Mouse (Mus musculus) liver, postnatal 0 days (tissue): ENCODE measurements around the gene Chka. TPM values are rescaled to one million over a fixed set of nuclear protein-coding genes. Genes with fewer than 3 reads are reported as not detected.

Experiments used
- ATAC-seq: fragments of 200-750 bp; cut with Nextera tagmentation; 2 replicates; pipeline ENCODE4 v1.8.0; 2017; ENCODE audit warnings: mild to moderate bottlenecking, moderate library complexity
- DNase-seq: peaks from one replicate; pipeline ENCODE4 v3.0.0-alpha.2; 2016
- H3K27ac ChIP-seq: fragments of 300-500 bp; sonication (generic); 2 replicates; pipeline ENCODE4 v1.5.1; 2014; ENCODE audit warnings: antibody characterized with exemption, moderate library complexity, mild to moderate bottlenecking, low read depth
- H3K27me3 ChIP-seq: fragments of 300-500 bp; sonication (generic); 2 replicates; pipeline ENCODE4 v1.6.1; 2014; ENCODE audit warnings: low read length, control low read depth, mixed read lengths; ENCODE audit not compliant: insufficient read depth
- H3K36me3 ChIP-seq: fragments of 300-500 bp; sonication (generic); replicated peaks from 2 replicates; pipeline ENCODE4 v1.6.1; 2014; ENCODE audit warnings: mild to moderate bottlenecking, control low read depth, low read length, moderate library complexity, mixed read lengths; ENCODE audit not compliant: insufficient read depth
- H3K4me1 ChIP-seq: fragments of 300-500 bp; sonication (generic); 2 replicates; pipeline ENCODE4 v1.6.1; 2014; ENCODE audit warnings: antibody characterized with exemption, mild to moderate bottlenecking, control low read depth; ENCODE audit not compliant: insufficient read depth
- H3K4me2 ChIP-seq: fragments of 300-500 bp; sonication (generic); 2 replicates; pipeline ENCODE4 v1.6.1; 2014; ENCODE audit warnings: low read depth, mild to moderate bottlenecking, low read length, moderate library complexity, mixed read lengths
- H3K4me3 ChIP-seq: fragments of 300-500 bp; sonication (generic); 2 replicates; pipeline ENCODE4 v1.5.1; 2014; ENCODE audit warnings: low read depth, low read length
- H3K9ac ChIP-seq: fragments of 300-500 bp; sonication (generic); replicated peaks from 2 replicates; pipeline ENCODE4 v1.6.1; 2014; ENCODE audit warnings: mild to moderate bottlenecking, moderate library complexity
- H3K9me3 ChIP-seq: fragments of 300-500 bp; sonication (generic); 2 replicates; pipeline ENCODE4 v1.6.1; 2016; ENCODE audit warnings: mild to moderate bottlenecking, control low read depth, low read length, mixed read lengths
- CTCF ChIP-seq: sonication (generic); IDR thresholded peaks from 2 replicates; pipeline ENCODE4 v1.5.1; 2016; ENCODE audit warnings: antibody characterized with exemption, low read depth
- EP300 ChIP-seq: IDR thresholded peaks from 2 replicates; pipeline ENCODE4 v1.6.1; 2016; ENCODE audit warnings: antibody characterized with exemption, low read depth, mild to moderate bottlenecking
- WGBS: fragments of 180-500 bp; shearing (Covaris S2); extraction: QIAGEN DNeasy Blood & Tissue Kit; methylation state at CpG from one replicate; pipeline ENCODE4 v1.1.7; 2014; ENCODE audit not compliant: insufficient replicate concordance; 5-methylcytosine and 5-hydroxymethylcytosine counted together
- polyA plus RNA-seq: library from polyadenylated mRNA; unstranded; fragments of >200 nt; fragmentation: Nextera tagmentation; extraction: Ambion mirVana; gene quantifications from 2 replicates; pipeline ENCODE4 v1.2.1, GENCODE M21; 2015

Chka gene
- polyA plus RNA-seq, 1 experiment from 2014 or later = 24.8 TPM

DNA sequence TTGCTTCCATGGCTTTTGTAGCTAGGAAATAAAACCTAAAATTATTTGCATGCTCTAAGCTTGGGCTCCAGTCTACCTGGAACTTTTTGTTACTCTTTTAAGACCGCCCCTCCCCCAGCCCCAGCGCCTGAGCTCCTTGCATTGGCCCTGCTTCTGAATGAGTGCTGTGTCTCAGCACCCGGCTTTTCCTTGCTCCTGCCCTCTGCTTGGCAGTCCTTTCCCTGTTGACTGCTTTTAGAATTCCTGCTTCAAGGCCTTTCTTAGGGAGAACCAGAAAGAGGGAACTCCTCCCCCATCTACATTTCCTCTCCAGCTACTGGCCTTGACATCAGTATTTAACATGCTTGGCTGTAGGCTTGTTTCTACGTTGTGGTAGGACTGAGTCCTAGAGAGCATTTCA is 4.0 kb downstream of the Chka start:
- Histone ChIP-seq H3K9me3 (no peaks in the 10 kb centered on the region), H3K27ac (no peak overlapping the region), H3K9ac (no peak overlapping the region), H3K4me3 (peak overlapping the region; percentile 22; the same call in 1 of the 2 replicates), H3K36me3 (peaks cover 2% of the 10 kb centered on the region; the same call in 1 of the 2 replicates), H3K4me2 (peak overlapping the region; percentile 60), H3K27me3 (no peaks in the 10 kb centered on the region), H3K4me1 (peaks cover 38% of the 10 kb centered on the region)
- TF ChIP-seq CTCF (no peak), EP300 (no peak)
- DNase-seq = no peak
- ATAC-seq = no peak
- 37% methylated on average over 4 of the region's 4 CpGs for WGBS

GRCm38 (mm10) chr19:3857220-3857619 is 5.6 kb downstream of the Chka start:
- Histone ChIP-seq H3K9ac (no peak overlapping the region), H3K9me3 (no peaks in the 10 kb centered on the region), H3K4me3 (no peak overlapping the region), H3K27ac (no peak overlapping the region), H3K4me2 (no peak overlapping the region), H3K27me3 (no peaks in the 10 kb centered on the region), H3K4me1 (peaks cover 30% of the 10 kb centered on the region), H3K36me3 (peaks cover 6% of the 10 kb centered on the region; the same call in 1 of the 2 replicates)
- DNase-seq (no peak), ATAC-seq (no peak)
- TF ChIP-seq EP300 (no peak), CTCF (no peak)
- 65% methylated on average over 3 of the region's 3 CpGs for WGBS

DNA sequence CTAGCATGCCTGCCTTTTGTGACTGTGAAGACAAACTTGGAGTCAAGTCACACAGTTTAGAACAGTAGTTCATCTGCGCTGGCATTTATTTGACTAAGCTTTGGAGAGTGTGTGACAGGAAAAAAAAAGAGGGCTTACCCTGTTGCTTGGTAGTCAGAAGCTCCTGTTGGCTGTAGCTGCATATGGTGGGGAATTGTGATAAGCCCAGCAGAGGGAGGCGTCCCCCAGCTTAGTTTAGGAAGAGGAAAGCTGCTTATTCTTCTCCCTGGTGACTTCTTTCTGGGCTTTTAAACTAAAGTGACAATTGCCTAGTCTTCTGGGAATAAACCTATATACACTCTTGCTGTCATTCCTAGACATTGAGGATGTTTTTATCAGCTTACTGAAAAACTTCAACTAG is 11.1 kb downstream of the Chka start:
- H3K4me2 ChIP-seq = no peak overlapping the region
- no peak overlapping the region for H3K9ac ChIP-seq
- TF ChIP-seq EP300 (no peak), CTCF (no peak)
- DNase-seq = no peak
- 0 out of 2 replicates have a peak overlapping the region, but pooled peaks have one; percentile 6 for H3K27ac ChIP-seq
- WGBS = 50% methylated on average over 2 of the region's 2 CpGs
- H3K4me1 ChIP-seq = peaks cover 18% of the 10 kb centered on the region
- ATAC-seq = no peak; the same call in 1 of the 2 replicates
- H3K36me3 ChIP-seq = peaks cover 20% of the 10 kb centered on the region
- H3K4me3 ChIP-seq = no peak overlapping the region
- no peaks in the 10 kb centered on the region for H3K27me3 ChIP-seq
- no peaks in the 10 kb centered on the region for H3K9me3 ChIP-seq

DNA sequence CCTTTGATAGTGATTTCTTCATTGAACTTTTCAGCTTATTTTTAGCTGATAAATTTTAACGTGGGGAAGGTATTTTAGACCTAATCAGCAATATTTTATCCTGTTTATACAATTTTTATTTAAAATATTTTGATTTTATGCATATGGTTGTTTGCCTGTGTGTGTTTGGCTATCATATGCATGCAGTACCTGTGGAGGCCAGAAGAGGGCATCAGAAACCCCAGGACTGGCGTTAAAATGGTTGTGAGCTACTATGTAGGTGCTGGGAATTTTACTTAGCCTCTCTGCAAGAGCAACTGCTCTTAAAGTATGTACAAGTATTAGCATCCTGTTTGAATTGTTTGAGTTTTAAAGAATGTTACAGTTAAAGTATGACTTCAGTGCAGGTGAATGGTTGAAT is 13.4 kb downstream of the Chka start:
- no peak for TF ChIP-seq EP300
- TF ChIP-seq CTCF = peak; percentile 57
- H3K4me2 ChIP-seq = no peak overlapping the region
- H3K4me3 ChIP-seq = no peak overlapping the region
- H3K9me3 ChIP-seq = no peaks in the 10 kb centered on the region
- DNase-seq = no peak
- H3K27me3 ChIP-seq = no peaks in the 10 kb centered on the region
- H3K9ac ChIP-seq = no peak overlapping the region
- peaks cover 20% of the 10 kb centered on the region for H3K36me3 ChIP-seq
- H3K27ac ChIP-seq = no peak overlapping the region
- H3K4me1 ChIP-seq = peaks cover 12% of the 10 kb centered on the region
- ATAC-seq = no peak
- 84% methylated on average over 2 of the region's 2 CpGs for WGBS

DNA sequence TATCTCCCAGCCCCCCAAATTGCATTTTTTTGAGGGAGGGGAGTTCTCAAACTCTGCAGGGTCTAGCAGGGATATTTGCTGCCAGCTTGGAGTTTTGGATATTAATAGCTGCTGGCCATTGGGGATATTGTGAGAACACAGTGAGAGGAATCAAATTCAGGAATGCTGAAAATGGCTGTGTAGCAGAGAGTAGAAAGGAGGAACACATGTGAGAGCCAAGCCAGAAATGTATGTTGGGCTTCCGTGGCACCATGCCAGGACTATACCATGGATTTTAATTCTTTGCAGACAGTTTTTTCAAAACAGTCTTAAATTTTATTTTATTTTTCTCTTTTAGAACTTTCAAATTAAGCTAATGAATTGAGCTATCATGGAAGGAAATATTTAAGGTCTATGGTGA is 16.7 kb downstream of the Chka start:
- H3K9ac ChIP-seq = no peak overlapping the region
- H3K4me2 ChIP-seq = no peak overlapping the region
- no peak overlapping the region for H3K4me3 ChIP-seq
- no peak overlapping the region for H3K27ac ChIP-seq
- ATAC-seq (no peak), DNase-seq (no peak)
- H3K9me3 ChIP-seq = no peaks in the 10 kb centered on the region
- H3K36me3 ChIP-seq = peaks cover 16% of the 10 kb centered on the region
- H3K27me3 ChIP-seq = no peaks in the 10 kb centered on the region
- 88% methylated on average over 1 of the region's 1 CpGs for WGBS
- TF ChIP-seq EP300 (no peak), CTCF (no peak)
- peaks cover 8% of the 10 kb centered on the region; the same call in 1 of the 2 replicates for H3K4me1 ChIP-seq

DNA sequence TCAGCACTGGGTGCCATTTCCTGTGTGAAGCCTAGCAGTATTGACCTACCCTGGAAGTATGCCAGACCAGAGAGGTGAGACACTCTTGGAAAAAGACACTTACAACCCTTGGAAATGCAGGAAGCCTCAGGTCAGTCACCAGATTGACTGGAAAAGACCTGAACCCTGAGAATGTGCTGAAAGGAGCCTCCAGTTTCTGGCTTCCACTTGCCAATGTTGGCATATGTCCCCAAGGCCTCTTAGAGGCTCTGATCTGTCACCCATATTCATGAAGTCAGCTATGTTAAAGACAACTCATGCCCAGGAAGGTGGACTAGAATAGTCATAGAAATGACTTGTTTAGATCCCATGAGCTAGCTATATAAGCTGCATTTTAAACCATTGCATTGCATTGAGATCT is 19.9 kb downstream of the Chka start:
- no peaks in the 10 kb centered on the region for H3K9me3 ChIP-seq
- TF ChIP-seq CTCF = no peak
- no peak for TF ChIP-seq EP300
- no peak overlapping the region for H3K9ac ChIP-seq
- no peak overlapping the region for H3K4me2 ChIP-seq
- H3K27ac ChIP-seq = no peak overlapping the region
- no peak overlapping the region for H3K4me3 ChIP-seq
- ATAC-seq = no peak
- H3K27me3 ChIP-seq = no peaks in the 10 kb centered on the region
- peaks cover 14% of the 10 kb centered on the region for H3K36me3 ChIP-seq
- H3K4me1 ChIP-seq = peaks cover 11% of the 10 kb centered on the region; the same call in 1 of the 2 replicates
- no peak for DNase-seq

- DNase-seq = no peak
- H3K36me3 ChIP-seq = peaks cover 17% of the 10 kb centered on the region
- no peaks in the 10 kb centered on the region for H3K27me3 ChIP-seq
- no peak overlapping the region for H3K4me2 ChIP-seq
- H3K9me3 ChIP-seq = no peaks in the 10 kb centered on the region
- H3K4me1 ChIP-seq = peaks cover 11% of the 10 kb centered on the region; the same call in 1 of the 2 replicates
- TF ChIP-seq EP300 (no peak), CTCF (no peak)
- WGBS = 63% methylated on average over 4 of the region's 4 CpGs
- H3K9ac ChIP-seq = no peak overlapping the region
- H3K4me3 ChIP-seq = no peak overlapping the region
- ATAC-seq = no peak
- no peak overlapping the region for H3K27ac ChIP-seq
Measured at GRCm38 (mm10) chr19:3872373-3872772, 20.8 kb downstream of the Chka start.
